Mouse (Mus musculus): ENCODE data around the gene C2cd5. TPM values are rescaled to one million over a fixed set of nuclear protein-coding genes. Genes with fewer than 3 reads are reported as not detected.
A peak's percentile ranks its signal among the peaks of the same experiment; 100 is the strongest.

Gene C2cd5
- polyA plus RNA-seq, 1 experiment from 2014 or later: 42.8 TPM

GRCm38 (mm10) chr6:142963480-142964075 lies 136.4 kb downstream of the C2cd5 start:
- peak overlapping the region; percentile 89 for H3K9ac ChIP-seq (replicated peaks; ENCODE audit: low read length)
- peaks cover 32% of the 10 kb centered on the region for H3K4me1 ChIP-seq (ENCODE audit: control insufficient read depth, insufficient read depth, low read length)
- 18% methylated on average over 30 of the region's 30 CpGs for WGBS
- ATAC-seq (ENCODE audit: low FRiP score, low TSS enrichment) (0 out of 2 replicates have a peak, but pooled peaks have one; percentile 1), DNase-seq (no peak)
- no peaks in the 10 kb centered on the region for H3K27me3 ChIP-seq (ENCODE audit: control insufficient read depth, insufficient read depth, low read length)
- no peaks in the 10 kb centered on the region for H3K9me3 ChIP-seq (ENCODE audit: control insufficient read depth, low read length)
- peak overlapping the region; percentile 73 for H3K4me2 ChIP-seq (ENCODE audit: low read length)
- peak overlapping the region; percentile 99 for H3K27ac ChIP-seq (replicated peaks; ENCODE audit: low read depth, low read length)
- peaks cover 6% of the 10 kb centered on the region; the same call in 1 of the 2 replicates for H3K36me3 ChIP-seq (ENCODE audit: control insufficient read depth, insufficient read depth, low read length)
- peak overlapping the region; percentile 74 for H3K4me3 ChIP-seq (replicated peaks; ENCODE audit: low read depth, low read length)

DNA sequence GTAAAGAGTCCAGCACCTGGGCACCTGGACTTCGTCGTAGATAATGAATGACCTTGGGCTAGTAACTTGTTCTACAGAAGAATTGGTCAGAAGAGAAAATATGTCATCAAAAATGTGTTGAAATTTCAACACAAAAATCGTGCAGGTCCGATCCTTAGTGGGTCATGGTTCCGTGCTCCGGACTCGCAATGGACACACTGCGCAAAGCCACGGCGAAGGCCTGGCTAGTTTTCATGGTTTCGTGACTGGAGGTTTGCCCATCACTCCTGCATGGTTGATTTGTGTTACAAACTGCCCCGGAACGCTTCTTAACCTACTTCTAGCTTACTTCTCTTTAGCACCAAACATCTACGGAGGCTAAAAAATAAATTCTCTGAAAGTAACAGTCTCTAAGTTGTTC lies 137.1 kb downstream of the C2cd5 start:
- DNase-seq (no peak), ATAC-seq (ENCODE audit: low FRiP score, low TSS enrichment) (no peak)
- Histone ChIP-seq H3K27me3 (ENCODE audit: control insufficient read depth, insufficient read depth, low read length) (no peaks in the 10 kb centered on the region), H3K4me3 (replicated peaks; ENCODE audit: low read depth, low read length) (peak overlapping the region; percentile 74), H3K27ac (replicated peaks; ENCODE audit: low read depth, low read length) (no peak overlapping the region), H3K9me3 (ENCODE audit: control insufficient read depth, low read length) (no peaks in the 10 kb centered on the region), H3K36me3 (ENCODE audit: control insufficient read depth, insufficient read depth, low read length) (peaks cover 8% of the 10 kb centered on the region; the same call in 1 of the 2 replicates), H3K4me2 (ENCODE audit: low read length) (peak overlapping the region; percentile 73), H3K4me1 (ENCODE audit: control insufficient read depth, insufficient read depth, low read length) (peaks cover 32% of the 10 kb centered on the region), H3K9ac (replicated peaks; ENCODE audit: low read length) (peak overlapping the region; percentile 89)
- WGBS: 94% methylated on average over 14 of the region's 14 CpGs

DNA sequence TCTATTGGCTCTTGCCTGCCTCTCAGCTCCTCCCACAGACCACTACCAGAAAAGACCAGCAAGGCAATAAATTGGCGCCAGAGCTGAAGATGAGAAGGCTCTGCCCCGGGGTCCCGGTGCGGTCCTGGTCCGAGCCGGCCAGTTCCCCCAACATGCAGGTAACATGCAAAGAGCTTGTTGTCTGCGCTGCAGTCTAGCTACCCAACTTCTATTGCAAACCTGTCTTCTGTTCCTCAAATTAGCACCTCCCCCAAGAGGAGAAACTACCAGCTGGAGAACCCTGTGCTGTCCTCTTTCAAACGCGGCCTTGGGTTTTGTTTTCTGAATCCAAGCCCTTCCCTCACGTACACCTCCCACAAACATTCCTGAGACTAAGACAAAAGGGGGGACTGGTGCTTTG lies 137.5 kb downstream of the C2cd5 start:
- DNase-seq (no peak), ATAC-seq (ENCODE audit: low FRiP score, low TSS enrichment) (no peak)
- Histone ChIP-seq H3K4me2 (ENCODE audit: low read length) (peak overlapping the region; percentile 73), H3K9me3 (ENCODE audit: control insufficient read depth, low read length) (no peaks in the 10 kb centered on the region), H3K4me3 (replicated peaks; ENCODE audit: low read depth, low read length) (peak overlapping the region; percentile 74), H3K27ac (replicated peaks; ENCODE audit: low read depth, low read length) (no peak overlapping the region), H3K9ac (replicated peaks; ENCODE audit: low read length) (peak overlapping the region; percentile 89; the same call in 1 of the 2 replicates), H3K36me3 (ENCODE audit: control insufficient read depth, insufficient read depth, low read length) (peaks cover 8% of the 10 kb centered on the region; the same call in 1 of the 2 replicates), H3K27me3 (ENCODE audit: control insufficient read depth, insufficient read depth, low read length) (no peaks in the 10 kb centered on the region), H3K4me1 (ENCODE audit: control insufficient read depth, insufficient read depth, low read length) (peaks cover 32% of the 10 kb centered on the region)
- 75% methylated on average over 10 of the region's 10 CpGs for WGBS

- Histone ChIP-seq H3K9ac (replicated peaks; ENCODE audit: low read length) (peak overlapping the region; percentile 89; the same call in 1 of the 2 replicates), H3K27ac (replicated peaks; ENCODE audit: low read depth, low read length) (no peak overlapping the region), H3K4me2 (ENCODE audit: low read length) (peak overlapping the region; percentile 73), H3K4me1 (ENCODE audit: control insufficient read depth, insufficient read depth, low read length) (peaks cover 32% of the 10 kb centered on the region), H3K27me3 (ENCODE audit: control insufficient read depth, insufficient read depth, low read length) (no peaks in the 10 kb centered on the region), H3K36me3 (ENCODE audit: control insufficient read depth, insufficient read depth, low read length) (peaks cover 8% of the 10 kb centered on the region; the same call in 1 of the 2 replicates), H3K4me3 (replicated peaks; ENCODE audit: low read depth, low read length) (peak overlapping the region; percentile 74), H3K9me3 (ENCODE audit: control insufficient read depth, low read length) (no peaks in the 10 kb centered on the region)
- no peak for DNase-seq
- ATAC-seq (ENCODE audit: low FRiP score, low TSS enrichment): no peak
- WGBS: 85% methylated on average over 9 of the region's 9 CpGs
Measured at GRCm38 (mm10) chr6:142961721-142962455, 138.1 kb downstream of the C2cd5 start.

Other genes starting within 250 kb of the C2cd5 start
- gene St8sia1, start 135.7 kb downstream of the C2cd5 start, polyA plus RNA-seq (2014; fragmentation: Nextera tagmentation; extraction: Ambion mirVana): 7.5 and 8.4 TPM in 2 replicates
- gene Etnk1, start 67.1 kb upstream of the C2cd5 start, polyA plus RNA-seq (2014; fragmentation: Nextera tagmentation; extraction: Ambion mirVana): 47.3 and 62.0 TPM in 2 replicates

Measured in midbrain, embryonic 14.5 days (tissue).